Mouse (Mus musculus) right cerebral cortex, postnatal 36 days (tissue): ENCODE data around the gene Kcne3.

Source experiments
- DNase-seq, 2 experiments: peaks; one replicate each; pipeline ENCODE4 v3.0.0; 2022; ENCODE audit warnings: low spot score in 2 of 2, mixed read lengths in 1 of 2

The Kcne3 gene

GRCm38 (mm10) chr7:100181614-100182013 lies 5.3 kb downstream of the Kcne3 start:
- DNase-seq, result no peak

GRCm38 (mm10) chr7:100182388-100182787 lies 6.1 kb downstream of the Kcne3 start:
- DNase-seq, result no peak

GRCm38 (mm10) chr7:100187601-100188000 lies 11.3 kb downstream of the Kcne3 start:
- no peak for DNase-seq

GRCm38 (mm10) chr7:100190167-100190566 lies 13.9 kb downstream of the Kcne3 start:
- DNase-seq, result no peak

GRCm38 (mm10) chr7:100190778-100191177 lies 14.5 kb downstream of the Kcne3 start:
- DNase-seq, result peak in 1 of 2 experiments; percentile 20

DNA sequence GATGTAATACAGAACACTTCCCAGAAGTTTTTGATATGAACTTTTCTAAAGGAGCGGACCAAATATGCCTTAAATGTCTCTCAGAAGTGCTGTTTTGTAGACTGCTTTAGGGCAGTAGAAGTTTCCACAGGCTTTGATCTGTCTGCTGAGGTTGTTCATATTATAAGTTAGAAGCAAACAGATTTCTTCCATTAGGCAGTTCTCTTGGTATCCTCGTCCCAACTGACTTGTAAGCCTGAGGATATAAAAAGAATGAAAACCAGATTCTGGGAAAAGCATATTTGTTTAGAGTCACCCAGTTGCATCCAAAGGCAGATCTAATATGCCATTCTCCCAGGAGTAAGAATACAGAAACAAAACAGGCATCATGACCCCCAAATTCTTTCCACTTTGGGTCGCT lies 24.9 kb downstream of the Kcne3 start:
- no peak for DNase-seq

DNA sequence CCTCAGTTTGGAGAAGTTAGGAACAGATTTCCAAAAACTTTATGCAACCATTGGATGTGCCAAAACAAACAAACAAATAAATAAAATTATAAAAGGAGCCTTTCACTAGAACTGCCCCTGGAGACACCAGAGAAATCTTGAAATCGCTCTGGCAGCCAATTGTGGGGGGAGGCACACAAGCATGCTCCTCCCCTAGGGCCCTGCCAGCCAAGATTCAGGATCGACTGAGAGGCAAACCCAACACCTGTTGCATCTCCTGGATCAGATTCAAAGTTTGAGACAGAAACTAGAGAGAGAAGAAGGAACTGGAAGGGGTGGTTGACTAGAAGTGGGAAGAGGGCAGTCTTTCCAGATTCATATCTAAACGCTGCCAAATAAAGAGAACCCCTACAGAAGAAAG lies 27.3 kb downstream of the Kcne3 start:
- DNase-seq, result no peak

DNA sequence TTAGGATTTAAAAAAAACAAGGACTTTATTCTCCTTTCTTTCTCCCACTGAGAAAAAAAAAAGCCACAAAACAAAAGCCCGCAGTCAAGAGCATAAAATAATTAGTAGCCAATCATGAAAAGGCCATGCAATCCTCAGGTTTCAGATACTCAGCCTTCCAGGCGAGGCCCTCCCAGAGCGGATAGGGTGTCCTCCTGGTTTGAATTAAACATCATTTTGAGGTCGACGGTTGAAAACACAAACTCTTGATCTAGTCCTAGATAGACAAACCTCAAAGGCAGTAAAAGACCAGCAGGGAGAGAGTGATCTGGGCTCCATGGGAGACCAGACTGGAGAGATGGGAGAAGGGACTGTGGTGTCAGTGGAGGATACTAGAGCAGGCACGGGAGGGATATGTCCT lies 28.6 kb downstream of the Kcne3 start:
- DNase-seq, result no peak

DNA sequence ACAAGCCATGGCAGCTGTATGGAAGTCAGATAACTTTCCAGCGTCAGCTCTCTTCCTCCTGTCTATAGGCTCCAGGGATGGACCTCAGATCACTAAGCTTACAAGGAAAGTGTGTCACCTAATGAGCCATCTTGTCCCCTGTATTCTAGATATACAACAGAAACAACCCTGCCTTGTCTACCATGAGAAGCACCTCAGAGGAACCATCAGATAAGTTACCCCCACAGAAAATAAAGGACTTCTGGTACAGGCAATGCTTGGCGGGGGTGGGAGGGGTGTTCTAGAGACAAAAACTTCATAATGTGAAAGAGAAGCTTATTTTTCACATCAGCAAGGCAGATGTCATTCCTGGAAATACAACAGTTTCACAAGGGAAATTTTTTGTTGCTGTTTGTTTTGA lies 29.8 kb downstream of the Kcne3 start:
- no peak for DNase-seq

GRCm38 (mm10) chr7:100207886-100208285 lies 31.6 kb downstream of the Kcne3 start:
- no peak for DNase-seq

DNA sequence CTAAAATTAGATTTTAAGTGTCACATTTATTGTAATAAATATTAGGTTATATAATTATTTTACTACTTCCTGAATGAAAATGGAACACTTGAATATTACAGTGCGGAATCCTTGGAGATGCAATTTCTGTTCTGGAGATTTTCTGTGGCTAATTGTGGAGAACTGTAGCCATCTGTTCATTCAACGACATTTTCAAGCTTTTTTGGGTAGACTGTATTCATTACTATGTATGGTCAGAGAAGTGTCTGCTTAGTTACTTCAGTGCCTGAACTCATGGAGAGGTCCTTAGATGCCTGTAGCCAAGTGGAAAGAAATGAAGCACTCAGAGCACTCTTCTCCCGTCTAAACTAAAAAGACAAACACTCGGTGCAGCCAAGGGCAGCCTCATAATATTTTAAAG lies 38.0 kb downstream of the Kcne3 start:
- no peak for DNase-seq

DNA sequence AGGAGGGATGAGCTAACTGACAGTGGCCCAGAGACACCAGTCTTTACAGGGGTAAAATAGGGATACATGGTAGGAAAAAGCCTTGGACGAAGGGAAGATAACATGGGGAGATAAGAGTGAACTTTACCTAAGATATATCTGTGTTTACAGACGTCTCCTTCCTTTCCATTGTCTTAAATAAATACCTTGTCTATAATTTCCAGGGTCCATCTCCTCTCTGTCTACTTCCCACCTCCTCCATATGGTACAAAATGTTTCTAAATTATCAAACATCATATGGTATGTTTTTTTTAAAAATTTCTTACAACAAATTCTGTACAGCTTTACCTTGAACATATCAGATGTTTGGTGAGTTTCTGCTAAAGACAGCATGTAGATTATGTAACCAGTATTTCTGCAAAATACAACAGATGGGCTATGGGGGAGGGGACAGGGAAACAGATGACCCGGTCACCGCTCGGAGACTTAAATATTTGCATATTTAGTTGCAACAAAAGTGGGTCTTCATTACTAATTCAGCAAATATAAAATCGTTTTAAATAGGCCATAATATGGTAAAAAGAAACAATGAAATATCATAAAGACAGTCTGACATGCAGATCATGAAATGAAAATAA lies 38.9 kb downstream of the Kcne3 start:
- DNase-seq, result no peak

- no peak for DNase-seq
These were observed 39.7 kb downstream of the Kcne3 start for GRCm38 (mm10) chr7:100215976-100216375.

- peak in 1 of 2 experiments; percentile 29 for DNase-seq
These were observed 40.6 kb downstream of the Kcne3 start for GRCm38 (mm10) chr7:100216601-100217565.

GRCm38 (mm10) chr7:100227158-100227875 lies 51.0 kb downstream of the Kcne3 start, which contains the start of gene Pgm2l1:
Gene Pgm2l1, plus strand, starts transcription at chr7:100227394.
- DNase-seq, result peak; percentile 97 to 98

- no peak for DNase-seq
These were observed 51.7 kb downstream of the Kcne3 start for GRCm38 (mm10) chr7:100227896-100228525.

GRCm38 (mm10) chr7:100228957-100229356 lies 52.7 kb downstream of the Kcne3 start:
- no peak for DNase-seq

DNA sequence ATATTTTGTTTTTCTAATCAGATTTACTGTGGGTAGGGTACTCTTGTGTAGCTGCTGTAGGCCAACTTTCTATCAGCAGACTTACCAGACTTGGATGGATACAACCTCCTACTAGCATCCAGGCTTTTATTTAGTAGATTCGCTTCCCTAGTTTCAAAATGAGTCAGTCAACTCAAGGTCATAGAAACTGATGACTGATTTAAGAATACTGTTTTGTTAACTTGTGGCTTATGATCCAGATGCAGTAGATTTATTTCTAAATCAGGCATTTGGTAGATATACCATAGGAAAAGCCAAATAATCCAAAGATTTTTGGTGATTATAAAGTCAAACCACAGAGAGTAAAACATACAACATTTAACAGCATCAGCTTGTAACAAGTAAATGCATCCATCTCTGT lies 54.3 kb downstream of the Kcne3 start:
- no peak for DNase-seq

GRCm38 (mm10) chr7:100231661-100232060 lies 55.4 kb downstream of the Kcne3 start:
- DNase-seq, result no peak

DNA sequence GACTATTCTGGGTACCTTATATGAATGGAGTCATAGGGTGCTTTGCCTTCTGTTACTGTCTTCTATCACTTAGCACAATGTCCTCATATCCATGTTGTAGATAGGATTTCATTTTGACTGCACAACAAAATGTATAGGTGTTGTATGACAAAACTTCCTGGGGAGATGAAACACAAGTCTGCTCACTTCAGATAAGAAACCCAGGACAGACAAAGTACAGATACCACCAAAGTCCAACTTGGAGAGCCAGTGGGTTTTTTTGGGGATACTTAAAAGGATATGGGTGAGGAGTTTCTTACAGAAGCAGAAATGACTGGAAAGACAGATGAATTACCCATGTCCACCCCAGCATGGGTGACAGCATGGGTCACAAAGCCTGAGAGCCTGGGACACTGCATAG lies 57.4 kb downstream of the Kcne3 start:
- no peak for DNase-seq
